Mouse (Mus musculus) lung, postnatal 25 days (tissue): Measurements from ENCODE around the gene Tnks1bp1.

Experiments
- DNase-seq: peaks from one replicate; pipeline ENCODE4 v3.0.0; 2022; ENCODE audit warnings: low spot score

Tnks1bp1 gene

GRCm38 (mm10) chr2:85038336-85038735, 9.5 kb upstream of the Tnks1bp1 start:
- no peak for DNase-seq

GRCm38 (mm10) chr2:85043623-85044022, 4.2 kb upstream of the Tnks1bp1 start:
- DNase-seq, result no peak

- DNase-seq, result peak; percentile 54
Measured at GRCm38 (mm10) chr2:85046222-85046621, 1.6 kb upstream of the Tnks1bp1 start.

- peak; percentile 49 for DNase-seq
Measured at GRCm38 (mm10) chr2:85047081-85047480, 741 bp upstream of the Tnks1bp1 start.

DNA sequence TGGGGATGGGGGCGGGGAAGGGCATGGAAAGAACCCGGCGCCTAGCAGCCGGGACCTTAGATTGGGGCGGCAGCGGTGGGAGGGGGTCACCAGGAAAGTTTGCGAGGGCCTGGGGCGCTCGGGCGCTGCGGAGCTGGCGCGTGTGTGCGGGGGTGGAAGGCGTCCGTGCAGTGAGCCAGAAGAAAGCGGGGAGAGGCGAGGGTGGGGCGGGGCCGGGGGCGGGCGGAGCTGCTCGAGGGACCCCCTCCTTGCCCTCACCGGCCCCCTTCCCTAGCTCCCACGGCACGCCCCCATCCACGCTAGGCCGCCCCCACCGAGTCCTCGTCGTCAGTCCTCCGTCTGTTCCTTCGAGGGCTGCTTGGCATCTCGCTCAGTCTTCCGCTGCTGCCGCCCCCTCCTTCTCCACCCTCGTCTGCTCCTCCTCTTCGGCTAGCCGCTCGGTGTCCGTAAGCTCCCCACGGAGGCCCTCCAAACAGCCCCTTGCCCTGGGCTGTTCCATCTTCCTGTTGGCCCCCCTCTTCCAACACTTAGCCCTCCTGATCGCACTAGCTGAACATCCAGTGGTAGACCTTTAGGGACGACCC, 438 bp downstream of the Tnks1bp1 start:
- peak; percentile 71 for DNase-seq

DNA sequence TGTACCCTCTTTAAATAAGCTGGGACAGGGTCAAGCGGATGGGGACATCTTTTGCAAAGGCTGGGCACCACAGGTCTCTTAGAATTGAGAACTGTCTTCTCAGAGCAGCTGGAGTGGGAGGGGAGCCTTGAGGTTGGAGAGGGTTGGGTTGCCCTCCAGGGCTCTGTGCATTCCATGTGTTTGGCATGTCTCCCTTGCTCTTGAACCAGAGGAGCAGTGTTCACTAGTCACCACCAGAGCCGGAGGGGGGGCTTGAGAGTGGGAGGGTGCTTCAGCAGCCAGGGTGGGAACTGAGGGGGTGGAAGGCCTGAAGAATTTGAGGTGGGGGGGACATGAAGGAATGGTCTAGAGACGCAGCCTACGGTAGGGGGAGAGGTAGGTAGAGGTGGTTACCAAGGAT, 1.5 kb downstream of the Tnks1bp1 start:
- DNase-seq, result no peak

GRCm38 (mm10) chr2:85050001-85050634, 2.3 kb downstream of the Tnks1bp1 start:
- peak; percentile 80 for DNase-seq

DNA sequence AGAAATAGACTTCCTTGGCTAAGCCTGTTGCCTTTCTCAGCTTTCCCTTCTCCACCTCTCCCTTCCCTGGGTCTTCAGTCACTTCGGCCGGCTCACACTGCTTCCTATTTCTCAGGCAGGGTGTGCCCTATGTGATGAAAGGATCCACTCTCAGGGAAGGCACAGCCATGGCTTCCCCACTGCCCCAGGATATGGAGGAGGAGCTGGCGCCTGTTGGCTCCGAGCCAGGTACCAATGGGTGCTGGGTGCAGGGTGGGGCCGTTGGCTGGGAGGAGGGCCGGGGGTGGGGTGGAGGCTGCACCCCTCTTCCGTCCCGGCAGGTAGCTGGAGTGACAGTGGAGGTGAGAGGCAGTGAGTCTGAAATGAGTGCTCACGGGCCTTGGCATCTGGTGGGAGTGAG, 2.9 kb downstream of the Tnks1bp1 start:
- DNase-seq, result peak; percentile 54

GRCm38 (mm10) chr2:85053192-85053816, 5.5 kb downstream of the Tnks1bp1 start:
- DNase-seq, result no peak

DNA sequence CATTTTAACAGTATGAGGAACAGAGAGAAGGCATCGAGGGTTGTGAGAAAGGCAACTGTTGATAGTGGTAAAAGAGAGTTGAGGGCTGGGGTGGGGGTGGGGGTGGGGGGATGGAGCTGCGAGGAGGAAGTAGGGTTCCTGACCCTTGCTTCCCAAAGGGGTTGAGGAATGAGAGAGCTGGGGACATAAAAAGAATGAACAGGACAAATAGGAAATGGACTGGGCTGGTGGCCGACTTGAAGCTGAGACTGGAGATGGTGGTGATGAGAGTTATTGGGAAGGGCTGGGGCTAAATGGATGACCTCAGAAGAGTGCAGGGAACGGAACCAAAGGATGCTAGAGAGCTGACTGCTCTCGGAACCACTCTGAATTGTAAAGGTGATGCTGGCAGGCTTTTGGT, 8.9 kb downstream of the Tnks1bp1 start:
- DNase-seq, result no peak

DNA sequence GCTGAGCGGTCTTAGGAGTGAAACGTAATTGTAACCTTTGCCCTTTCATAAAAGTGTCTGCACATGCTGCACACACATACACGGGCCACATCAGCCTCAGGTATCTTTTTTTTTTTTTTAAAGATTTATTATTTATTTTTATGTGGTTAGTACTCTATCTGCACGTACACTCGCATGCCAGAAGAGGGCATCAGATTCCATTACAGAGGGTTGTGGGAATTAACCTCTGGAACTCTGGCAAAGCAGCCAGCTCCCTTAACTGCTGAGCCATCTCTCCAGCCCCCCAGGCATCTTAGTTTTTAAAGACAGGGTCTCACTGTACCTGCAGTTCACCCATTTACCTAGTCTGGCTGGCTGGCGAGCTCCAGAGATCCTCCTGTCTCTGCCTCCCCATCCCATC, 11.9 kb downstream of the Tnks1bp1 start:
- no peak for DNase-seq

DNA sequence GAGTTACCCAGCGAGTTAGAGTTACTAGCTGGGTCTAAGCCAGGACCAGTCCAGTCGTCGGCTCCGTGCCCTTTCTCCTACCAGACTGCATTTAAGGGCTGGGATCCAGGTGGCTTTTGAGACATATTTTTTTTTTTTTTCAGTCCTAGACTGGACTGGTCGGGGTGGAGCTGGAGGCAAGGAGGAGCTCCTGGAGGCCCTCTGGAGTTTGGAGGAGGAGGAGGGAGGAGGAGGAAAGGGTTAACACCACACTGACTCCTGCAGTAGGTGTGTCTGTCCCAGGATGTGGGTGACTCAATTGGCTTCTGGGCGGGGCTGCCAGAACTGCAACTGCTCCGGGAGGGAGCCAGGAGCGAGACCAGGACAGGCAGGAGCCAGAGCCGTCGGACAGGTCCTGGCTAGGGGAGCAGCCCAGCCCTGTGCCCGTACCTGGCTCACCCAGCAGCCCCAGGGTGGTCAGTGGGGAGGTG, 12.8 kb downstream of the Tnks1bp1 start:
- DNase-seq, result peak; percentile 89

DNA sequence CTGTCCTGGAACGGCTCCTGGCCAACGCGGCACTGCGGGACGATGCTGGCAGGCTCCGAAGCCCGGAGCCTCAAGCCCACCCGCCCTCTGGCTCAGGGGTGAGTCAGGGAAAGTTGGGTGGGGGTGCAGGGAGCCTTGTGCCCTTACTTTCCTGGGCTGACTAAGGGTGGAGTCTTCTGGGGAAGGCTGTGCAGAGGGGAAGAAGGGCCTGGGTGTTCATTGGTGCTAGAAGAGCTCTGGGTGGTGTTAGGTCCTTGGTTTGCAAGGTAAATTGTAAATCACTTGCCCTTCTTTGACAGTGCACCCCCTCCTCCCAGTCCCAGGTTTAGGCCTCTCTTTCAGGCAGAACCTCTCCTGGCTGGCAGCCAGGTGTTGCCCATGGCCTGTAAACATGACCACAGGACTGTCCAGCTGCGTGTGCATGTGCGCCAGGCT, 13.3 kb downstream of the Tnks1bp1 start:
- peak; percentile 32 for DNase-seq

- DNase-seq, result no peak
Measured at GRCm38 (mm10) chr2:85065141-85065875, 17.5 kb downstream of the Tnks1bp1 start.

DNA sequence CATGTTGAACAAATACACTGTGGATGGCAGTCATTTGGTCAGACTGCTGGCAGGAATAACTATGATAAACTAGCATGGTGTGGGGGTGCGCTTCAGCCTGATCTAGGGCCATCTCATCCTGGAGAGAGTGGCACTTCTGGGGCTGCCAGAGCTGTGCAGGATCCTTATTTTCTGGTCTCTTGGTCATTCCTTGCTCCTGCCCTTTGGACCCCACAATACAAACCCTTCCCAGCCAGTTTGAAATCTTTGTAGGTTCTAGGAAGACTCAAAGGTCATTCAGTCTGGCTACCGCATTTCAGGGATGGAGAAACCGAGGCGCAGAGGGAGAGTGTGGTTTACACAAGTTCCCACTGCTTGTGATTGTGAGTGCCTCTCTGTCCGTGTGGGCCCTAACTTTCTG, 19.1 kb downstream of the Tnks1bp1 start:
- no peak for DNase-seq

GRCm38 (mm10) chr2:85067903-85068625, 20.2 kb downstream of the Tnks1bp1 start:
- DNase-seq, result no peak

- DNase-seq, result no peak
Measured at GRCm38 (mm10) chr2:85068626-85069025, 20.8 kb downstream of the Tnks1bp1 start.

GRCm38 (mm10) chr2:85070086-85070485, 22.3 kb downstream of the Tnks1bp1 start:
- no peak for DNase-seq

- no peak for DNase-seq
Measured at GRCm38 (mm10) chr2:85071921-85072320, 24.1 kb downstream of the Tnks1bp1 start.

DNA sequence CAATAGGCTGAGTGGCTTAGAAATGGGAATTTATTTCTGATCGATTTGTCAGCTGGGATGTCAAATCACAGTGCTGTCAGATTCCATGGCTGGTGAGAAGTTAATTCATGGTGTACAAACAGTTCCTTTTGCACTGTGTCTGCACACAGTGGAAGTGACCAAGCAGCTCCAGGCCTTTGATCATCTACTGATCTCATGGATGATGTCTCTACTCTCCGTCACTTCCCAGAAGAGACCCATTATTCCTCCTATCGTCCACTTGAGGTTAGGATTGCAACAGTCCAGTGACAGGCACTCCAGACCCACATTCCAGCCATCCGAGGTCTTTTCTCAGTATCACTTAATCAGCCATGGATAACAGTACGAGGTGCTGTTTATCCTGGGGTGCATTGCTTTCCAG, 25.9 kb downstream of the Tnks1bp1 start:
- DNase-seq, result peak; percentile 54

DNA sequence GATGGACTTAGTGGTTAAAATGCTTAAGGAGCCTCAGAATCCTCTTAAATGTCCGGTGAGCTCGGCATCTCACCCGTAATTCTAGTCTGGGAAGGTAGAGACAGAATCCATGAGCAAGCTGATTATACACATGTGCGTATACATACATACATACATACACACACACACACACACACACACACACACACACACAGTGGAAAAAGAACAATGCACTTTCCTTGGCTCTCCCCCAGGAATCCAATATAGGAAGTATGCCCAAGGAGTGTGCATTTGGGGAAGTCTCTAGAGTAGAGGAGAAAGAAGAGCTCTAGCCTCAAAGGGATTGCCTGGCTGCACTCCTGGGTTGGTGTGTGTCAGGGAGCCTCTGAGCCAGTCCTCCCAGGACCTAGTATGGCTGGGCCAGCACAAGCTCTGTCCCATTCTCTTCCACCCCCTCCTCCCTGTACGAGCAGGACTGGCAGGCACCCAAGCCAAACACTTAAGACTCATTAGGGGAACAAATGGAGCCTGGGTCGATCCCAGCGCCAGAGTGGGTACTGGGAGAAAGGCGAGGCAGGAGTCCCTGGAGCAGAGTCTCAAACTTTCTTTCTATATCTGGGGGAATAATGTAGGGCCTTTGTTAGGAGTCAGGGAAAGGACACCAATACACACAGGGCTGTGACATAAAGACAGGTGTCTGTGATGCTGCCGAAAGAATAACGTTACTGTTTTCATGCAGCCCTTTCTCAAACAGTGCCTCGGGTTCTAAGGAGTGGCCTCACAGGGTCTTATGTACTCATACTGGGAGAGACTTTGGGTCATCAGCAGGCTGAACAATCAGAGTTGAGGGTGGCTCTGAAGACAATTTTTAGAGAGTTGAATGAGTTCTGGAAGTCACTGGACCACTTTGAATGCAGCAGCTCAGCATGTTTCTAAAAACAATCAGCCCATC, 41.2 kb downstream of the Tnks1bp1 start:
- DNase-seq, result peak; percentile 88
